Mouse (Mus musculus) right cerebral cortex, adult 18-20 months (tissue): ENCODE measurements around the gene Rftn1.

Experiments
- DNase-seq: peaks from one replicate; pipeline ENCODE4 v3.0.0; 2022; ENCODE audit warnings: mixed read lengths

Rftn1 gene

DNA sequence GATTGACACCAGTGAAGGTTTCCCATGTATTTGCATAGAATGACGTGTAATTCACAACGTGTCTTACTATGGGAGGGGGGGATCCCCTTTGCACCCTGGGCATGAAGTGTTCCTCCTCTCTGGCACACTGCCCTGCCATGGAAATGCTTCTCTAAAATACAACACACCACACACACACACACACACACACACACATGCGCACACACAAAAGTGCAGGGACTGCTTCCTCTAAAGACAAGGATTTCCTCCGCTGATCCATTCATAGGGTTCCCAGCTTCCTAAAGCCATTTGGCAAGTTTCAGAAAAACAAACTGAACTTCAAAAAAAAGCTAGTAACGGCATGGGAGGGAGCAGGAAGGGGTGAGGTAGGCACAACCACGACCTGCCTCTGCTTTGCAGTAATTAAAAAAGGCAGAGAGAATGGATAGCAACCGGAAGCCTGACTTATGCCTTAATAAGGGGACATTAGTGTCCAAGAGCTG, 20.5 kb downstream of the Rftn1 start:
- DNase-seq: no peak

- DNase-seq: no peak
Measured at GRCm38 (mm10) chr17:50160904-50161805, 29.3 kb downstream of the Rftn1 start.

DNA sequence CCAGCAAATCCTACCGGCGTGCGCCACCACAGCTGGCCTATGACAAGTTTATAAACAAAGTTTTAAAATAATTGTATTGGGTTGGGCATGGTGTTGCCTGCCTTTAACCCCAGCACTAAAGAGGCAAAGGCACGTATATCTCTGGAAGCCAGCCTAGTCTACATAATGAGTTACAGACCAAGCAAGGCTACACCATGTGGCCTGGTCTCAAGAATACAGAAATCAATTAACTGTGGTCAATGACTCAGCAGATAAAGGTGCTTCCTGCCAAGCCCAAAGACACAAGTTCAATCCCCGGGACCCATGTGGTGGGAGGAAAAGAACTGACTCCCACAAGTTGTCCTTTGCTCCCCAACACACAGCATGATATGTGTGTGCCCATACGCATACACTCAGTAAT, 30.1 kb downstream of the Rftn1 start:
- DNase-seq: no peak

DNA sequence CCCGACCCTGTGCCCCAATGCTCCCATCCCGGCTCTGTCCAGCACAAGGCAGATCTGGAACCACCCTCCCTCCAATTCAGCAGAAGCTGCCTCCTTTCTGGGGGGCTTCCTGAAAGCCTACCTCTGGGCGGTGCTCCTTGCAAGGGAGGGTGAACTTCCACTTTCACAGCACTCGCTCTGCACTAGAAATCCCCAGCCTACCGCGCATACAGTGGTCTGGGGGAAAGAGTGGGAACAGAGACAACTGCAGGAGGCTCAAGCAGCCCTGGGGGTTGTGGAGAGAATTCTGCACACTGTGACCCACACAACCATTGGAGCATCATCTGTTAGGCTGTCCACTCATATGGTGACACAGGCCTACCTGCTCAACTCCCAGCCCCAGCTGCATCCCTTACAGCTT, 30.7 kb downstream of the Rftn1 start:
- DNase-seq: no peak

DNA sequence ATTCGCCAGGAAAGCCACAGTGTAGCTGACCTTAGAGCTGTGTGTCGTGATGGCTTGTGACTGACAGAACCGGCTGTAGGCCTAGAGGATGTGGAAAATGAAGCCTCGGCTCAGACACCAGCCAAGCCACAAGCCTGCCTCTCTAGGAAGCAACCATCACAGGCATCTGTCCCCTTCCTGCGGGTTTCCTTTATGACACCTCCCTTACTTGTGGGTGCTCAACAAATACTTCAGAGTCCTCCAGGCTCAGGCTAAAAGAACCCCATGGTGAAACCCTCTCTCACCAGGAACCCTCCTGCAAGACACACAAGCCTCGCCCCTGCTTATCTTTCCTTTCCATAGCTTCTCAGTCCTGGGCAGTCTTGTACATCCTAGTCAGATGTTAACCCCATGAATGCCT, 31.9 kb downstream of the Rftn1 start:
- DNase-seq: no peak

DNA sequence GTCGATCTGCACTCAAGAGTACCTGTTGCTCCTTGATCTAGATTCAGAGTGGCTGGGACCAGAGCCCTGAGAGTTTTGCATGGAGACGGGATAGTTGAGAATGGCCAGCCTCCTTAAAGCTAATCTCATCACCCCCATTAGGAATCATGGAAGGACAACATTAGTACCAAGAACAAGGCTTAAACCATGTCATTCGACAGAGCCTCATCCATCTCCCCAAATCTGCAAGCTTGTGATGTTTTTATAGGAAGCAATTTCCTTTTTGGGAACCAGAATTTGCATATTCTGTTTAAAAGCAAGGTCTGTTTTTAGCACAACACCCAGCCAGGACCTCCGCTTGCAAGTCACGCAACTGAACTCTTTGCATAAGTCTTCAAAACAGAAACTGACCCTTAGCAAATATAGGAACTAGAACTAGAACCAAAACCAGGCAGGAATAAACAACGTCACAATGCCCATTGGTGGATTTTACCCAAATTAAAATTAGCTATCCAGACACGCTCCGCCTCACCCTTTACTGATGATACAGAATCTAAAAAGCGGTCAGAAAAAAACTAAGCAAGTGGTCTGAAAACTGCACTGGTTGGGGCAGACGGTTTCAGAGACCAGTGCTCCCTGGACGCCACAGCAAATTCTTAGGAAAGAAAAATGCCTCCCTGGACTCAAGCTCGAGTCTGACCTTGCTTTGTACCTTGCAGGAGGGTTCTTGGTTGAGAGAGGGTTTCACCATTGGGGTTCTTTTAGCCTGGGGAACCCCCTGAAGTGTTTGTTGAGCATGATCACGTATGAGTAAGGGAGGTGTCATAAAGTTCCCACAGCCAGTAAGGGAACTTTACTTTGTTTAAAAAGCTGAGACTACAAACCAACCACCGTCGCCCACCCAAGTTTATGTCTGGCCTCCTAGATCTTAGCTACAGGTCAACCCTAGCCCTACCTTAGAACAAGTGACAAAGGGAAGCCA, 33.0 kb downstream of the Rftn1 start:
- no peak for DNase-seq

GRCm38 (mm10) chr17:50152085-50152484, 38.4 kb downstream of the Rftn1 start:
- no peak for DNase-seq

DNA sequence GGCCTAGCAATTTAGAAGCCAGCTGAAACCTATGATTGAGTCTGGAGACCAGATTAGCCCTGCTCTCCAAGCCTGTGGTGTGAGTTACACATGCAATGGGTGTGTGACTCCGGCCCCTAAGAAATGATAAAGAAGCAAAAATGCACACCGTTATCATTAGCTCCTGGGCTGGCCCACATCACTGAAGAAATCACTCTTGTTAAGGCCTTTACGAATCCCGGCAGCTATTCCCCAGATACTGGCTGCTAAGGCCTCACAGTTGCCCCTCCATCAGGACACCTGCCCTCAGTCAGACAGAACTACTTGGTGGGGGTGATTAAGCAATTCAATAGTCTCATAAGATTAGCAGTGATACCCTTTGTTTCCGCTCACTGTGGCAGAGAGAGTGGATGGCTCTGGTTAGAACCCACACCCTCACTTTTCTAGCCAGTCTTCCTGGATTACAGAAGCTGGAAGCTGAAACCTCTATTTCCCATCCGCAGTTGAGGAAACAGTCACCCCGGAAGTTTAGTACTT, 39.2 kb downstream of the Rftn1 start:
- DNase-seq: no peak

- DNase-seq: peak; percentile 9
Measured at GRCm38 (mm10) chr17:50150416-50151207, 39.9 kb downstream of the Rftn1 start.

- DNase-seq: no peak
Measured at GRCm38 (mm10) chr17:50149690-50150210, 40.7 kb downstream of the Rftn1 start.

- no peak for DNase-seq
Measured at GRCm38 (mm10) chr17:50147831-50148587, 42.5 kb downstream of the Rftn1 start.

DNA sequence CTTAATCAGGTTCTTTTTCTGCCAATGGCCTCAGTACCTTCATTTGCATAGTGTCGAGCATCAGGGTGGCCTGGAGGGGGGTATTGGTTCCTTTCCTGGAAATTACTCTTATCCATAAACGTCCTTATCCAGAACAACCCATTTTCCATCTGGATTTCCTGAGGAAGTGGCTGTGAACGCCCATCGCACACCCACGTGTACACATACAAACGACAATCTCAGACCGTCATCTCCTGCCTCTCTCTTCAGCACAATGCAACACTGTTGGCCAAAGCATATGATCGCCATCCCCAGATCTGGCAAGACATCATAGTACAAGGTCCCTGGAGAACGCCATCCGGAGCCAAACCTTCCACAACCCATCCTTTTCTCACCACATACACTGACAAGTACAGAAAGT, 47.1 kb downstream of the Rftn1 start:
- no peak for DNase-seq

DNA sequence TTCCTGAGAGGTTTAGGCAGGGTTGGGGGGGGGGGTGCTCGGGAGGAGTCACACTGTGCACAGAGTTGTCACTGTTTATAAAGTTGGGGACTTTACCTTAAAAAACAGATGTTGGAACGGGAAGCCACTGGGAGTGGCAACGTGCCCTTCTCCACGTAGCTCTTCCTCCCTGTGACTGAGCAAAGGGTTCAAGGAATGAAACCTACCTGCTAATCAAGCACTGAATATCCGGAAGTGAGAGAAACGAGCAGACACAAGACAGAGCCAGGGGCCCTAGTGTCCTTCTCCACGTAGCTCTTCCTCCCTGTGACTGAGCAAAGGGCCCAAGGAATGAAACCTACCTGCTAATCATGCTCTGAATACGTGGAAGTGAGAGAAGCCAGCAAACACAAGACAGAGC, 47.9 kb downstream of the Rftn1 start:
- no peak for DNase-seq

DNA sequence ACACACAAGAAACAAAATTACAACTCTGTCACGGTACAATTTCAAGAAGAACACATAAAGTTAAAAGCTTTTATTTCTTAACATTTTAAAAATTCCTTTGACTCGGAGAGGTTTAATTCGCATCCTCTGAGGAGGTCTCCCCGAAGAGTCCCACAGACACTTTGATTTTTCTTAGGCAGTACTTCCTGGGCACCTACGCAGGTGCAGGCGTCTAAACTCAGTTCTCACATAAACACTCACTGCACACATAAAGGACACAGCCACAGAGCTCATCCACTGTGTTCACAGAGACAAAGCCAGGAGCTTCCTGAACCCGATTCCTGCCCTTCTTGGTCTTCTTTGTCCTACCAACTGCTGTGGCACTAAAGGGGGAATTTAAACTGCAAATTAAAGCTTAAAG, 48.3 kb downstream of the Rftn1 start:
- no peak for DNase-seq

DNA sequence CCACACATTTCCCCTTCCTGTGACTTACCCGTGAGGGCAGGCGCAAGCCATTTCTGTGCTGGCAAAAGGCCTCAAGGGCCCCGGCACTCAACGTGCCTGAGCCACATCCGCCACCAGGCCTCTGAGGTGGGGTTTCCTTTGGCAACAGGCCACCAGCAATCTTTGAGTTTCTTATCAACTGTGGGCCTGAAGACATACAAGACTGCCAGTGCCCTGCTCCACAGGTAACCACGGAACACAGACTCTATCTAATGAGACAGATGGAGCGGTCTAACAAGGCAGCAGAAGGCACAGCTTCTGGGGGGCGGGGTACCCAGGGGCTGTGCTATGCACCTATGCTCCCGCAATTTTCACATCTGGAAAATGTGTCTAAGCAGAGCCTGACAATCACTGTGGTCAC, 54.4 kb downstream of the Rftn1 start:
- no peak for DNase-seq

GRCm38 (mm10) chr17:50135466-50135865, 55.0 kb downstream of the Rftn1 start:
- no peak for DNase-seq

- no peak for DNase-seq
Measured at GRCm38 (mm10) chr17:50131698-50132097, 58.8 kb downstream of the Rftn1 start.

- no peak for DNase-seq
Measured at GRCm38 (mm10) chr17:50130421-50130820, 60.1 kb downstream of the Rftn1 start.

DNA sequence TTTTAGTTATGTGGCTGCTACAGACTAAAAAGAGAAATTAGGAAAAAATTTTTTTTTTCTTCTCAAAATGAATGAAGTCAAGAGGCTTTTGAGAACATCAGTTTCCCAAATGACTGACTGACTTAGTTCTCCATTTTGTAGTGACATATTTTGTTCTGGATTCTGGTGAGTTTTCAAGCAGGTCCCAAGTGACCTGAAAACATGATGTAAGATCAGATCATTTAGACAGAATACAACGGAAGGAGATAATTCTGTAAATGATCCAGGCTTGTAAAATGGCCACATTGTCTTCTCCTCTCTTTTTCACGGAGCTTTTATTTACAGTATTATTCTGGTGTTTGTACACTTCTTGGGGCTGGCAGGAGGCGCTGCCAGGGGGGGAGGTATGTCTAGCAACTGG, 62.1 kb downstream of the Rftn1 start:
- no peak for DNase-seq

DNA sequence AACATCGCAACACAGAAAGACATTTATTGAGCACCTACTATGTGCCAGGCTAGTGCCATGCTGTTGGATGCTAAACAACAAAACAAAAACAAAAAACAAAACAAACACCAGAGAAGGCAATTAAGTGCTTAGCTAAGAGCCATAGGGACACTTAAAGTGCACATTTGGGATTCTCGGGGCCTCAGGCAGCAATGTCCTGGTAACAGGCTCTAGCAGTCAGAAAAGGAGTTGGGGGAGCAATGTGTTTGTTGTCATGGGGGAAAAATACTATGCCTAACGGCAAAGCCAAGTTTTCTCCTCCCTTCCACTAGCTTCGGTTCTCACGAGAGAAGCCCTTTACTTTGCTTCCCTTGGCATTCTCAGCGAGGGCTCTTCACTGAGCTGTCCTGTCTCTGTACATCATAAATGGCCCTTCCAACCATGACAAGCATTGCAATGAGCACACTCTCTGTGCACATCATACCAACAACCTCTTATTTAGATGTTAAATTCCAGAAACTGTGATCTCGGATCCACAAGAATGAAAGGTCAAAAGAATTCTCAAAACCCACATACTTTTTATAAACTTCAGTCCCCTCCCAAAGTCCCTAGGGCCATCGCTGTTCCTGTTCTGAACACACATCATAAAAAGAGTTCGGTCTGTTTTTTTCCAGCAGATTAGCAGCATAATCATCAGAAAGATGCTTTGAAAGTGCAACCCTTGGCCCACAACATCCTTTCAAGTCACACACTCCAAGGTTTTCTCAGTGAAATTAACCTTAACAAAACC, 63.2 kb downstream of the Rftn1 start:
- no peak for DNase-seq

- no peak for DNase-seq
Measured at GRCm38 (mm10) chr17:50126545-50126944, 63.9 kb downstream of the Rftn1 start.
